Mouse (Mus musculus) cerebellum, adult 2 months (tissue): ENCODE measurements around the gene Spata16. TPM values are rescaled to one million over a fixed set of nuclear protein-coding genes. Genes with fewer than 3 reads are reported as not detected.
"Not testable (repeated sequence)": the region's sequence is repeated elsewhere in the genome, so short reads cannot be mapped to it uniquely, and the experiment has no call there.

Experiments
- DNase-seq, 2 experiments: peaks; one replicate each; pipeline ENCODE4 v3.0.0; 2021
- H3K27ac ChIP-seq: fragments of 200-500 bp; 2 replicates; pipeline ENCODE4 v1.5.1; 2012; ENCODE audit warnings: low read length, control low read depth, inconsistent platforms; ENCODE audit not compliant: insufficient read depth
- H3K27me3 ChIP-seq: fragments of 200-500 bp; 2 replicates; pipeline ENCODE4 v1.6.1; 2012; ENCODE audit warnings: inconsistent platforms, mild to moderate bottlenecking, low read length, moderate library complexity; ENCODE audit not compliant: control insufficient read depth, insufficient read depth
- H3K4me1 ChIP-seq: fragments of 200-500 bp; 2 replicates; pipeline ENCODE4 v1.6.1; 2011; ENCODE audit warnings: low read length; ENCODE audit not compliant: control insufficient read depth, insufficient read depth
- H3K4me3 ChIP-seq: fragments of 200-500 bp; replicated peaks from 2 replicates; pipeline ENCODE3; 2011; ENCODE audit warnings: mild to moderate bottlenecking, low read depth, low read length, control low read depth; ENCODE audit not compliant: insufficient read depth
- CTCF ChIP-seq: fragments of 200-500 bp; IDR thresholded peaks from 2 replicates; pipeline ENCODE4 v1.5.1; 2011; ENCODE audit warnings: low read depth, mild to moderate bottlenecking, control low read depth, low read length, moderate library complexity, borderline replicate concordance; ENCODE audit not compliant: insufficient read depth
- POLR2A ChIP-seq: fragments of 200-500 bp; IDR thresholded peaks from 2 replicates; pipeline ENCODE4 v1.6.1; 2011; ENCODE audit warnings: low read length, control low read depth, borderline replicate concordance; ENCODE audit not compliant: insufficient read depth
- WGBS: fragments of 180-500 bp; shearing (Covaris S2); methylation state at CpG from one replicate; pipeline ENCODE4 v1.1.7; 2018; 5-methylcytosine and 5-hydroxymethylcytosine counted together
- polyA plus RNA-seq: library from polyadenylated mRNA; depleted of rRNA; stranded (reverse); fragments of >200 nt; gene quantifications from 2 replicates; pipeline ENCODE4 v1.2.3, GENCODE M21; 2012

The Spata16 gene
- polyA plus RNA-seq, 1 experiment: not detected

DNA sequence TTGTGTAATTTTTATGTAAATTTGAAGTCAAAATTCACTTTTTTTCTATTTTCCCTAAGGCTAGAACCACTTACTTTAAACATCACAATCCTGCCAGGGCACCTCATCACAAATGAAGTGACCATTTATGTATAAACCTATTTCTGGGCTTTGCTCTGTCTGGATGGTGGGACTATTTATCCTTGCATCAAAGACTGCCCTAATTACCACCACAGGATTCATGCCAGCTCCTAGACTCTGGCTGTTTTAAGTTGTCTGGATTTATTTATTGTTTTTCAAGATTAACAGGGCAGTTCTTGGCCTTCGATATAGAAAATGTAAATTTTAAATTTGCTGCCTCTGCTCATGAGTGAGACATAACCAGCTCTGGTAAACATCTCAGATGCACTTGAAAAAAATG lies 6.7 kb downstream of the Spata16 start:
- Histone ChIP-seq H3K27me3 (no peaks in the 10 kb centered on the region; the same call in 1 of the 2 replicates), H3K4me1 (no peaks in the 10 kb centered on the region), H3K4me3 (no peak overlapping the region), H3K27ac (no peak overlapping the region)
- DNase-seq: no peak
- no peak for TF ChIP-seq CTCF
- no peak for TF ChIP-seq POLR2A
- WGBS: 79% methylated on average over 1 of the region's 1 CpGs

DNA sequence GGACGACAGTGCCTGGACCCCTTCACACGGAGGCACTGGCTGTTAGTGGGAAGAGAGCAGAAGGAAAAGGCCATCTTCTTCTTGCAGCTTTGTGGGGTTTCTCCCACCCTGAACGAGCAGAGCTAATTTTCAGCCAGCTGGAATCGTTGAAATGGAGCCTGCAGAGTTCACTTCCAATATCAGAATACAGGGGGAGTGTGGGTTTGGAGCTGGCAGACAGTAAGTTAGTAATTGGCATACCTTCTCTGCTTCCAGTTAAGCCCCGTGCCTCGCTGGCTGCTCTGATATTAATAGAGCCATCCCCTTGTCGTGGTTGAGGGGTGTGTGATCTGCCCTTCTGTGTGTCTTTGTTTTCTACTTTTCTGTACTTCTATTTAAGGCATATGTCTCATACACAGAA lies 9.4 kb downstream of the Spata16 start:
- TF ChIP-seq POLR2A: no peak
- TF ChIP-seq CTCF: no peak
- Histone ChIP-seq H3K4me1 (no peaks in the 10 kb centered on the region), H3K27ac (no peak overlapping the region), H3K4me3 (no peak overlapping the region), H3K27me3 (no peaks in the 10 kb centered on the region; the same call in 1 of the 2 replicates)
- no peak for DNase-seq
- 8% methylated on average over 7 of the region's 7 CpGs for WGBS

DNA sequence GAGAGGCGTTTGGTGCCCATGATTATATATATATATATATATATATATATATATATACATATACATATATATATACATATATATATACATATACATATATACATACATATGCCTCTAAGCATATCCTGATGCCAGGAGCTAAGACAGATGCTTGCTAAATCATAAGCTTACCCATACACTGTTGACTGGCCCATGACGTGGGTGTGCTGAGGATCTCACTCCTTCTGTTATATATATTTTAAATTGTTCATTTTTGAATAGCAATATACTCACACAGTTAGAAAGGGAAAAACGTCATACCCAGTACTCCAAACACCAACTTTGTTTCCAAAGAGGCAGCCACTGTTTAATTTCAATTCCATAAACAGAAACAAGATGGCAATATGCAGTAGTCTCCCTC lies 48.4 kb downstream of the Spata16 start:
- Histone ChIP-seq H3K27me3 (no peaks in the 10 kb centered on the region; the same call in 1 of the 2 replicates), H3K4me1 (no peaks in the 10 kb centered on the region), H3K4me3 (no peak overlapping the region), H3K27ac (no peak overlapping the region)
- WGBS: 80% methylated on average over 3 of the region's 3 CpGs
- no peak for DNase-seq
- TF ChIP-seq CTCF (no peak), POLR2A (no peak)

DNA sequence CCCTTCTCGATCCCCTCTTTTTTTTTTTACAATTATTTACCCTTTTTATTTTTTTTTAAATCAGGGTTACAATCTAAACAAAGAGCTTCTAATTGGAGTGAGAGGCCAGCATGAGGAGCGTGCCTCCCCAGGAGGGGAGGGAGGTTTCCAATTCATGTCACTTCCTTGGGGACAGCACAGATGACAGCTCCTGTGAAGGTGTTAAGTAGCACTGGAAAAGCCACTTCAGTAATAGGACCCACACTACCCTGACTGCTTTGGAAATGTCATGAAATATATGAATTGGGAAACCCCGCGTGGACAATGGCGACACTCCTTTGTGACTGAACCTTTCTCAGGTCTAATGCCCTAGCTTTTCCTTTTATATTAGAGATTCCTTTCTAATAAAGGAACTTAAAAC lies 72.1 kb downstream of the Spata16 start:
- not testable (repeated sequence) for H3K4me1 ChIP-seq, H3K27me3 ChIP-seq, H3K4me3 ChIP-seq, DNase-seq, H3K27ac ChIP-seq
- 67% methylated on average over 5 of the region's 5 CpGs for WGBS

DNA sequence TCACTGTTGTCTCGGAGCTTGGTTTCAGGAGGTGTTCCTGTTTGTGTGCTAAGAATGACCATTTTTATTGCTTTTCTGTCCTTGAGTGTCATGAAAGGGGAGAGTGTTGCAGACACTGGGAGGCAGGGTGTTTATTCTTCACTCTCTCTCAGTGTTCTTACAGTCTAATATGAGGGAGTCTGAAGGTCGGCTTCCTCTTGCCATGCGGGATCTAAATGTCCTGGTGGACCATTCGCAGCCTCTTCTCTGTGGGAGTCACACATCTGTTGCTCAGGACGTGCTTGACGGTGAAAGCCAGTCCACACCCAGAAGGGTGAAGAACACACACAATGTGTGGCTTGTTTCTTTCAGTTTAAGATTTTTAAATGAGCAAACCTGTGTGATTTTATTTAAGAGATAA lies 90.1 kb downstream of the Spata16 start:
- 33% methylated on average over 6 of the region's 6 CpGs for WGBS
- Histone ChIP-seq H3K4me1 (no peaks in the 10 kb centered on the region), H3K4me3 (no peak overlapping the region), H3K27ac (no peak overlapping the region), H3K27me3 (no peaks in the 10 kb centered on the region)
- TF ChIP-seq CTCF: no peak
- no peak for TF ChIP-seq POLR2A
- no peak for DNase-seq

DNA sequence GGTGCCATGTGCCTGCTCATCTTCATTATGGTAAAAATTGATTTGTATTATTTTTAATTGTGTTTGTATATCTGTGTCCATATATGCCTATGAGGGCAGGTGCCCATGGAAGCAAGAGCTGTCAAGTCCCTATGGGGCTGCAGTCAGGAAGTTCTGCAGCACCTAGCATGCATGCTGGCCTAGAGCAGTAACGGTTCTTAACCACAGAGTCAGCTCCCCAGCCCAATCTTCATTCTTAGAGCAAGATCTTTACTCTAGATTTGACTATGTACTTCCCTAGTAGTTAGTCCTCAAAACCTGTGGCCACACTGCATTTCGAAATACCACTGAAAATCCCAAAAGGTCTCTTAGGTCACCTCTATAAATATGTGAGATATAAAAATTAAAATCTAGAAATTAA lies 113.1 kb downstream of the Spata16 start:
- Histone ChIP-seq H3K27me3 (no peaks in the 10 kb centered on the region), H3K4me3 (no peak overlapping the region), H3K27ac (no peak overlapping the region), H3K4me1 (no peaks in the 10 kb centered on the region)
- DNase-seq: no peak
- 82% methylated on average over 2 of the region's 2 CpGs for WGBS
- TF ChIP-seq POLR2A (no peak), CTCF (no peak)

DNA sequence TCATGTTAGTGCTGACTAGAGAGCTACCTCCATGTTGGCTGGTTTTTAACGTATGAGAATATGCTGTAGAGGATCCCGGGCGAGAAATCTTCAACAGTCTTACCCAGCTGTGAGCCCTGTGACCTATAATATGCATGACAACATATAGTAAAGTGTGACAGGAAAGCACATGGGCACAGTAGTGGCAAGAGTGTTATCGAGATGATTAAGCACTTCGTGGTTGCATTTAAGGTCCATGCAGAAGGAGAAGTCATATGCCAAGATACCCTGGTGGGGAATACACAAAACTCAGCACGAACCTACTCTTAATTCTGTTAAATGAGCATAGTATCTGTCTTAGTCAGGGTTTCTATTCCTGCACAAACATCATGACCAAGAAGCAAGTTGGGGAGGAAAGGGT lies 115.0 kb downstream of the Spata16 start:
- H3K4me3 ChIP-seq: no peak overlapping the region
- no peak for DNase-seq
- H3K4me1 ChIP-seq: no peaks in the 10 kb centered on the region
- WGBS: 84% methylated on average over 6 of the region's 6 CpGs
- no peak overlapping the region for H3K27ac ChIP-seq
- H3K27me3 ChIP-seq: no peaks in the 10 kb centered on the region
- TF ChIP-seq POLR2A (no peak), CTCF (no peak)

DNA sequence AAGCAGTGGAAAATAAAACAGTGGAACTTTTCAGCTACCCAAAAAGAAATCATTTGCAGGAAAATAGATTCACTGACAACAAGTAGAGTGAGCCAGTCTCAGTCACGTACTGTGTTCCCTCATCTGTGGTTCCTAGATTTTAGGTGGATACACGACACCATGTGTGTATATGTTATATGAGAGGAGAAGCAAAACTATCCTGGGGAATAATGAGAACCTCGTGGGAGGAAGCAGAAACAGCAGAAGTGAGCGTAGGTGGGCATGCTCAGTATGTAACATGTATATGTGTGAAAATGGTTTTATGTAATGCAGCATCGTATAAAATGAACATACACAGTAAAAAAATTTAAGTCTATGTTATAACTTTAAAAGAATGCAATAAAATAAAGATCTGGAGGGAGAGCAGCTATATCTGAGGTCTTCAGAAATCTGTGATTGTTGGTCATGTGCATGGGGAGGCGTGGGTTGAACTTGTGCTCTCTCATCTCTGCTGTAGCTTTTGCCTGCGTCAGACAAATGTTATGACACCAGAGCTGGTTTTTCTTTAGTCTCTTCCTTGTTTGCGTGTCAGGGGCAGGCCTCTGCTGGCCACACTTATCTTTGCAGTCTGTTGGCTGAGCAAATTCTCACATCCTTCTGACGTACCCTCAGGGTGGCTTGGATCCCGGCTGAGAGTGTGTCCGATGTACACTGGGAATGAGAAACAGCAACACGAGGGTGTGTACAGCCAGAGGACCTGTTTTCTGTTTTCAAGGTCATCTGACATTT lies 156.1 kb downstream of the Spata16 start:
- H3K4me1 ChIP-seq: no peaks in the 10 kb centered on the region
- 71% methylated on average over 12 of the region's 12 CpGs for WGBS
- no peak for DNase-seq
- no peak overlapping the region for H3K27ac ChIP-seq
- no peak overlapping the region for H3K4me3 ChIP-seq
- no peaks in the 10 kb centered on the region for H3K27me3 ChIP-seq
- no peak for TF ChIP-seq POLR2A
- TF ChIP-seq CTCF: no peak
